15 mouse cellular contexts compared by ENCODE assay signal in the genomic region with DNA sequence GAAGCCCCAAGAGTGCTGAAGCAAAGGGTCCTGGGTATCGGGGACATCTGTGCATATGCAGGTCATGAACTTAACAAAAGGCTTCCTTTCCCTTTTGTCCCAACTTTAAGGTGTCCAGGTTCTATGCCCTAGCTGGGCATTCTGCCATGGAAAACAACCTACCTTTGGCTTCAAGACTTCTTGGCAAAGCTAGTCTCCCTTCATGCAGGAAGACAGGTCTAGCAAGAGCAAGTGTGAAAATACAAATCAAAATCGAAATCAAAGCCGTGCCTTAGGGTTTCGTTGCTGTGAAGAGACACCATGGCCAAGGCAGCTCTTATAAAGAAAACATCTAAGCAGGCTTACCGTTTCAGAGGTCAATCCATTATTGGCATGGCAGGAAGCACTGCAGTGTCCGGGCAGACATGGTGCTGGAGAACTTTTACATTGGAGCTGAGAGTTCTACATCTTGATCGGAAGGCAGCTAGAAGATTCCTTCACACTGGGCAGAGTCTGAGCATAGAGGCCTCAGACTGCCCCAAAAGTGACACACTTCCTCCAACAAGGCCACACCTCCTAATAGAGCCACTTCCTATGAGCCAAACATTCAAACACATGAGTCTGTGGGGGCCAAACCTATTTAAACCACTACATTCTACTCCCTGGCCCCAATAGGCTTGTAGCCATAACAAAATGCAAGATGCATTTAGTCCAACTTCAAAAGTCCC.
"Had no signal": no experiment of that assay in that cellular context is flagged by ENCODE, and none has a peak within 500 bp of the region (broad histone marks: within the 10 kb centered on the region; RNA-seq: fewer than 3 reads in every experiment).

No protein-coding gene starts in this region.

- H3K27ac ChIP-seq: limb, embryonic 15.5 days; liver, embryonic 13.5 days; midbrain, embryonic 12.5 days; neural tube, embryonic 13.5 days; stomach, embryonic 15.5 days had no signal

- H3K9me3 ChIP-seq: limb, embryonic 15.5 days; liver, embryonic 13.5 days; midbrain, embryonic 12.5 days; neural tube, embryonic 13.5 days; stomach, embryonic 15.5 days had no signal

- ATAC-seq: intestine, embryonic 16.5 days; lung, postnatal 0 days; midbrain, embryonic 16.5 days had no signal

- H3K27me3 ChIP-seq: limb, embryonic 15.5 days; liver, embryonic 13.5 days; midbrain, embryonic 12.5 days; neural tube, embryonic 13.5 days; stomach, embryonic 15.5 days had no signal

- H3K4me3 ChIP-seq: limb, embryonic 15.5 days; liver, embryonic 13.5 days; midbrain, embryonic 12.5 days; neural tube, embryonic 13.5 days; stomach, embryonic 15.5 days had no signal

- H3K36me3 ChIP-seq: limb, embryonic 15.5 days; liver, embryonic 13.5 days; midbrain, embryonic 12.5 days; neural tube, embryonic 13.5 days; stomach, embryonic 15.5 days had no signal

- H3K9ac ChIP-seq: limb, embryonic 15.5 days; liver, embryonic 13.5 days; midbrain, embryonic 12.5 days; neural tube, embryonic 13.5 days; stomach, embryonic 15.5 days had no signal

- H3K4me2 ChIP-seq: limb, embryonic 15.5 days; liver, embryonic 13.5 days; midbrain, embryonic 12.5 days; neural tube, embryonic 13.5 days; stomach, embryonic 15.5 days had no signal

- H3K4me1 ChIP-seq: liver, embryonic 13.5 days; stomach, embryonic 15.5 days had no signal

- DNase-seq: kidney, postnatal 10 days; layer of hippocampus, adult 9-11 months; layer of hippocampus, postnatal 36 days; liver, embryonic 13.5 days; lung, adult 2 months; retina, postnatal 1 day; right cerebral cortex, postnatal 14 days; thymus, postnatal 36 days had no signal
